Mouse (Mus musculus) embryonic fibroblast, embryonic 13.5 days (primary cell): Measurements from ENCODE around the gene Klhl31. TPM values are rescaled to one million over a fixed set of nuclear protein-coding genes. Genes with fewer than 3 reads are reported as not detected.

Experiments
- H3K27ac ChIP-seq: 2 replicates; pipeline ENCODE4 v1.5.1; 2012; ENCODE audit warnings: low read length, control low read depth, inconsistent platforms; ENCODE audit not compliant: insufficient read depth
- H3K4me1 ChIP-seq: 2 replicates; pipeline ENCODE4 v1.6.1; 2011; ENCODE audit warnings: low read length; ENCODE audit not compliant: control insufficient read depth, insufficient read depth
- H3K4me3 ChIP-seq: 2 replicates; pipeline ENCODE4 v1.5.1; 2011; ENCODE audit warnings: mild to moderate bottlenecking, control low read depth, low read length; ENCODE audit not compliant: insufficient read depth
- CTCF ChIP-seq: IDR thresholded peaks from 2 replicates; pipeline ENCODE4 v1.5.1; 2011; ENCODE audit warnings: mild to moderate bottlenecking, control low read depth, low read length, moderate library complexity, borderline replicate concordance; ENCODE audit not compliant: insufficient read depth
- POLR2A ChIP-seq: IDR thresholded peaks from 2 replicates; pipeline ENCODE4 v1.6.1; 2011; ENCODE audit warnings: low read depth, mild to moderate bottlenecking, control low read depth, low read length, moderate library complexity
- polyA plus RNA-seq: library from polyadenylated mRNA; stranded (reverse); fragments of >200 nt; gene quantifications from 2 replicates; pipeline ENCODE4 v1.2.4, GENCODE M21; 2011; ENCODE audit warnings: low read depth; ENCODE audit not compliant: missing spikeins, insufficient read length

The Klhl31 gene
- polyA plus RNA-seq, 1 experiment, result not detected

DNA sequence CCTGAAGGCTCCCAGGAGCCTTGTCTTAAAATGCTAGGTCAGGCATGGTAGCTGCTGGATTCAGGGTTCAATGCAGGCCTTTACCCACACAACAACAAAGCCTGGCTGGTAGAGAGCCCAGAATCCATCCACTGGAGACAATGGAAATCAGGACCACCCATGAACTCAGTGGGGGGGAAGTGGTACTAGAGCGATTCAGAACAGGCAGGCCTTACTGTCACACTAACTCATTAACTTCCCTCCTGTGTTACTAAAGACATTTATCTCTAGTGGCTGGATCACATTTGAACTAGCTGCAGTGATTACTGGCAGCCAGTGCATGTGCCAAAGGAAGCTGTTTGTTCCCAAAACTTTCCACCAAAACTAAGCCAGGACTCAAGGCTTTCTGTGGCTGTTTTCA is 13.4 kb upstream of the Klhl31 start:
- no peaks in the 10 kb centered on the region for H3K4me1 ChIP-seq
- H3K4me3 ChIP-seq, result no peak overlapping the region
- H3K27ac ChIP-seq, result no peak overlapping the region
- TF ChIP-seq CTCF (no peak), POLR2A (no peak)

DNA sequence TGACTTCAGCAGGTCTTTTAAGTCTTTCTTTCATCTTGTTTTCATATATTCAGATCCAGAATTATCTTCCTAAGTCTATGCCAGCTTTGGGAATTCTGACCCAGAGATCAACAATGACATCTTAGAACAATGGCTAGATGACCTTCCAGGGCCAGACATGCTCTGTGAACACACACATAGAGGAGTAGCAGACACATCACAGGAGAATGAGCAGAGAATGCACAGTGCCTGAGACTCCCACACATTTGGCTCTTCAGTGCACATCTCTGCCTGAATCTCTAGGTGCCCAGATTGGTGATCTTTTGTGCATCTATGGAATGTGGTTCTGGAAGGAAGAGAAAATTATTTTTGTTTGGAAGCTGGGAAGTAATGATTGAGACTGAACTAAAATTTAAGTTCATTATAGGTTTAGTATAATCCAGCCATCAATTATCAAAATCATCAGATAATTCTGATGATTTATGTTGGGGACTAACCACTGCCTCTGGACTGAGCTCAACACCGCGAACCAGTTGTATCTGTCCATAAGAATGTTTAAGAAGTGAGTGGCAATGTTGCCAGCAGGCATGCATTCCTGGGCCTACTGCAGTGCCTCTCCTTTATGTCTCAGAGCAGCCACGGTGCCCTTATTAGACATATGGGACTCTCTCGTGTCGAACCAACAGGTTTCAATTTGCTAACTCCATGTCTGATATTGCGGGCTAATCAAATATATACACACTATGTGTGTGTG is 12.8 kb upstream of the Klhl31 start:
- no peaks in the 10 kb centered on the region for H3K4me1 ChIP-seq
- no peak overlapping the region for H3K27ac ChIP-seq
- TF ChIP-seq CTCF (no peak), POLR2A (no peak)
- no peak overlapping the region for H3K4me3 ChIP-seq

DNA sequence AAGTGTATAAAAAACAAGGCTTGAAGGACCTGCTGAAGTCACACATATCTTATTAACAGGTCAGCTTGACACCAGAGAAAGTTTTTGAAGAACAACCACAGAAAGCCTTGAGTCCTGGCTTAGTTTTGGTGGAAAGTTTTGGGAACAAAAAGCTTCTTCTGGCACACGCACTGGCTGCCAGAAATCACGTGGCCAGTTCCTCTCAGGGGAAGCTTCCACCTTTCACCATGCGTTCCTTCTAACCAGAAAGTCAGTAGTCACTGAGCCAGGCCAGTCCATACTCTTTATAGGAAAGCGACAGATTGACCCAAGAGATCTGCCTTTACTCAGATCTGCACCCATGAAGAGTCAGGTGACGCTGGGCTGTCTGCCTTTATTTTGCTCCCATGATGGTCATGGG is 12.1 kb upstream of the Klhl31 start:
- TF ChIP-seq POLR2A (no peak), CTCF (no peak)
- H3K4me1 ChIP-seq, result no peaks in the 10 kb centered on the region
- no peak overlapping the region for H3K27ac ChIP-seq
- H3K4me3 ChIP-seq, result no peak overlapping the region

DNA sequence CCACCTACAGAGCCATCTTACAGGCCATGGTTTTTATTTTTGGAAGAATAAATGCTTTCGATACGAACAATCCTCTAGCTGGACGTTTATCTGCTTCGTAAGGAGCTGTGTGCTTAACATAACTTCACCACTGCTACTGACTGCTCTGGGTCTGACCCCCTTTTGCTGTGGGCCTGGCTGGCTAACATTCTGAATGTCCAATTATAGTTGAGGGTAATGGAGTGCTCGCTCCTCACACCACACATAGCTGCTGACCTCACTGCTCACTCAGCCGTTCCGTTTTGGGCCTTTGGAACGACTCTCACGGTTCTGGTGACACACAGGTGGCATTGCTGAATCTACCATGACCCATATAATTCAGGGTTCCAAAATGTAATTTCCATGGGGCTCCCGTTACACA is 7.6 kb upstream of the Klhl31 start:
- TF ChIP-seq CTCF (no peak), POLR2A (no peak)

DNA sequence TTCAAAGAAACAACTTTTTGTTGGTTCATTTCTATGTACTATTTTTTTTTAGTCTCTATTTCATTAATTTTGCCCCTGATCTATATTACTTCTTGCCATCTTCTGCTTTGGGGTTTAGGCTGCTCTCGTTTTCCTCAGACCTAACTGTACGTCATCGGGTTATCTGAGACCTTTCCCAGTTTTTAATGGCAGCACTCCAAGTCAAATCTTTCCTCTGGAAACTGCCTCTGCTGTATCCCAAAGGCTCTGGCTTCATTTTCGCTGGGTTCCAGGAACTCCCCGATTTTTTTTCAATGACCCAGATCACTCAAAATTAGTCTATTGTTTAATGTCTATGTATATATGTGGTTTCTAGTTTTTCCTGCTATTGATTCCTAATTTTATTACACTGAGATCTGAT is 6.6 kb upstream of the Klhl31 start:
- no peak overlapping the region for H3K27ac ChIP-seq

More for the DNA sequence above, 7.6 kb upstream of the Klhl31 start:
- no peaks in the 10 kb centered on the region for H3K4me1 ChIP-seq
- H3K27ac ChIP-seq, result no peak overlapping the region
- no peak overlapping the region for H3K4me3 ChIP-seq

DNA sequence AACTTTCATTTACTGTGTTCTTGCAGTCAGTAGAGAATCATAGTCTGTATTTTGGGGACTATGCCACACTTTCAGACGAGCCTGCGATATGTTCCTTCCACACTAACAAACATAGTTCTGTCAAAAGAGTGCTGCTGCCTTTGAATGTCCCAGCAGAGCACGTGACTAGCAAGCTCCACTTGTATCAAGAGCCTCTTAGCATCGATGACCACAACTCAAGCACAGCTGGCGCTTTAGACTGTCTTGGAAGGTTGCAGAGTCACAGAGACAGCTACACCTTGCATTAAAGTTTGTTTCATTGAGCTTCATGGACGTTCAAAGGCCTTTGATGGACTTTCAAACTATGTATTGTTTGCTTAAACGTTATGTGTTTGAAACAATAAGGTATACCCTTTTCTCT is 5.5 kb upstream of the Klhl31 start:
- H3K4me3 ChIP-seq, result no peak overlapping the region
- TF ChIP-seq POLR2A, result no peak
- TF ChIP-seq CTCF, result no peak
- no peak overlapping the region for H3K27ac ChIP-seq
- H3K4me1 ChIP-seq, result no peaks in the 10 kb centered on the region

More for the DNA sequence above, 6.6 kb upstream of the Klhl31 start:
- Histone ChIP-seq H3K4me1 (no peaks in the 10 kb centered on the region), H3K4me3 (no peak overlapping the region)
- no peak for TF ChIP-seq CTCF

DNA sequence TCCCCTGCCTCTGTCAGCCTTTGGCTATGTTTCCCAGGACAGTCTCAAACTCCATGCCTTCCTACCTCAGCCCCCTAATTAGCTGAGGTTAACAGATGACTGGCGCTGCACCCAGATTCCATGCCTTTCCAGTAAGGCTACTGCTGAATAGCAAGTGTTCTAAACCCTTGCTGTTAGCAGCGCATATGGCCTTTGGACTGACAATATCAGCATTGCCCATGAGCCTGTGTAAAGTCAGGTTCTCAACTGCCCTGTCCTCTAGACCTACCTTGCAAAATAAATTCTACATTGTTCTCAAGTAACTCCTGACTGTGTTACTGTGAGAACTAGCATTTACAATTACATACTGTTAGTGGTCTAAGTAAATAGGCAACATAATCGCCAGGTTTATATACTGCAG is 3.9 kb upstream of the Klhl31 start:
- TF ChIP-seq CTCF (no peak), POLR2A (no peak)
- Histone ChIP-seq H3K4me1 (peaks cover 3% of the 10 kb centered on the region; the same call in 1 of the 2 replicates), H3K27ac (no peak overlapping the region), H3K4me3 (no peak overlapping the region)

DNA sequence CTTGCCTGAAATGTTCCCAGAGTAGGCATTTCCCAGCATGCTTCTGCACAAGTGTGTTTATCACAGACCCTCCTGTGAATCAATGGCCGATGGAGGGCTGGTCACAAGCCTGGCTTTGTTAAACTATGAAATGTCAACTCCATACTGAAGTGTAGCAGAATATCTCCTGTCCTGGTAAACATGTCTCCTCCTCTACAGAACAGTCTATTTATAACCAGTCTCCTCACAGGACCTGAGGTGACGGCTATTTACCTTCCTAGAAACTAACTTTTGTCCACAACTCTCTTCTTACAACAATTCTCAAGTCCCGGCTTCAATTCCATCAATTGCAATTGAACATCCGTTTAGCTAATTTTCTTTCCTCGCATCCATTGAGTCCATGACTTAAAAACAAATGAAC is 297 bp upstream of the Klhl31 start:
- TF ChIP-seq POLR2A (no peak), CTCF (no peak)
- Histone ChIP-seq H3K4me1 (peaks cover 3% of the 10 kb centered on the region; the same call in 1 of the 2 replicates), H3K4me3 (no peak overlapping the region), H3K27ac (no peak overlapping the region)

DNA sequence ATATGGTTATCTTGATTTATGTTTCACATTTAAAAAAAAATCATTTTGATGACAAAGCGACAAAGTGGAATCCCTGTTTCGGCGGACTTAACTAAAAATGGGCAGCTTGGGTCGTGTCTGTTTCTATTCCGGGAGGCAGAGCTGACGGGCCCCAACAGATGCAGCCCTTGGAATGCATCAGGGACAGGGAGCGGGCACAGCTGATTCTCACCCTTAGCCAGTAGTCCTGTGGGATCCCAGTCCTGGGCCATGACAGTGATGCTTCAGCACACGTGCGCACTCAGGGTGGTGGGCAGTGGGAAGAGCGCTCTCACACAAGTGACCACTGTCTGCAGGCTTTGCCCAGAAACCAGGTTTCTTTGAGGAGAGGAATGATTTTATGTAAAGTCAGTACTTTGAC is 1.1 kb downstream of the Klhl31 start:
- TF ChIP-seq CTCF, result no peak
- TF ChIP-seq POLR2A, result no peak
- no peak overlapping the region for H3K27ac ChIP-seq

DNA sequence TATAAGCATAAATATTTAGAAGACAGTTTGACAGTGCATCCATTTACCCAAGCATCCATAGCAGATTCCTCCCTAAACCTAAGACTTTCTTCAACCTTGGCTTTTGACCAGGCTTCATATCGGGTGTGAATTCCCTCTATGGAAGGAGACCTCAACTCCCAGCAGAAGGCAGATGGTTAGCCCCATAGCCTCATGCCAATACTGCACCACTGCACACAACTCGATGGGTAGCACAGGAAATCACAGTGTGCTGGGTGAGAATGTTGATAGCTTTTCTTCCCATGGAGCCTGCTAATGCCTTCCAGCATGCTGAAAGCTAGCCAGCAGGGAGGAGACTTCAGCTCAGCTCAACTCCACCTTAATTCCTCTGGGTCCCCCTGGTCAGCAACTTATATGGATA is 8.9 kb downstream of the Klhl31 start:
- TF ChIP-seq POLR2A, result no peak
- TF ChIP-seq CTCF, result no peak
- Histone ChIP-seq H3K4me3 (no peak overlapping the region), H3K27ac (no peak overlapping the region), H3K4me1 (no peaks in the 10 kb centered on the region)

More for the DNA sequence above, 1.1 kb downstream of the Klhl31 start:
- Histone ChIP-seq H3K4me3 (no peak overlapping the region), H3K4me1 (peaks cover 3% of the 10 kb centered on the region; the same call in 1 of the 2 replicates)
